Mouse (Mus musculus) midbrain, embryonic 11.5 days (tissue): ENCODE data around the gene Gm525. TPM values are rescaled to one million over a fixed set of nuclear protein-coding genes. Genes with fewer than 3 reads are reported as not detected.

ENCODE experiments used
- ATAC-seq: fragments of 200-750 bp; cut with Nextera tagmentation; 2 replicates; pipeline ENCODE4 v1.8.0; 2017; ENCODE audit warnings: moderate TSS enrichment, moderate library complexity; ENCODE audit not compliant: low FRiP score
- DNase-seq: peaks from one replicate; pipeline ENCODE4 v3.0.0; 2015; ENCODE audit warnings: low spot score; ENCODE audit errors: missing footprints
- H3K27ac ChIP-seq: fragments of 300-500 bp; sonication (generic); 2 replicates; pipeline ENCODE4 v1.5.1; 2014; ENCODE audit warnings: low read depth, low read length
- H3K27me3 ChIP-seq: fragments of 300-500 bp; sonication (generic); 2 replicates; pipeline ENCODE4 v1.6.1; 2014; ENCODE audit warnings: mild to moderate bottlenecking, low read length, moderate library complexity, mixed read lengths; ENCODE audit not compliant: control insufficient read depth, insufficient read depth
- H3K36me3 ChIP-seq: fragments of 300-500 bp; sonication (generic); 2 replicates; pipeline ENCODE4 v1.6.1; 2014; ENCODE audit warnings: mild to moderate bottlenecking, low read length, moderate library complexity, mixed read lengths; ENCODE audit not compliant: control insufficient read depth, insufficient read depth
- H3K4me1 ChIP-seq: fragments of 300-500 bp; sonication (generic); 2 replicates; pipeline ENCODE4 v1.6.1; 2014; ENCODE audit warnings: low read length; ENCODE audit not compliant: control insufficient read depth, insufficient read depth
- H3K4me2 ChIP-seq: fragments of 300-500 bp; sonication (generic); 2 replicates; pipeline ENCODE4 v1.6.1; 2014; ENCODE audit warnings: mild to moderate bottlenecking, moderate library complexity
- H3K4me3 ChIP-seq: fragments of 300-500 bp; sonication (generic); 2 replicates; pipeline ENCODE4 v1.5.1; 2014; ENCODE audit warnings: low read depth, low read length
- H3K9ac ChIP-seq: fragments of 300-500 bp; sonication (generic); 2 replicates; pipeline ENCODE4 v1.6.1; 2014; ENCODE audit warnings: low read length
- H3K9me3 ChIP-seq: fragments of 300-500 bp; sonication (generic); 2 replicates; pipeline ENCODE4 v1.6.1; 2016; ENCODE audit warnings: low read length; ENCODE audit not compliant: control insufficient read depth
- WGBS: fragments of 180-500 bp; shearing (Covaris S2); extraction: QIAGEN DNeasy Blood & Tissue Kit; methylation state at CpG from one replicate; pipeline ENCODE4 v1.1.7; 2014; 5-methylcytosine and 5-hydroxymethylcytosine counted together
- polyA plus RNA-seq: library from polyadenylated mRNA; unstranded; fragments of >200 nt; fragmentation: Nextera tagmentation; extraction: Ambion mirVana; gene quantifications from 2 replicates; pipeline ENCODE4 v1.2.1, GENCODE M21; 2014

Gene Gm525
- polyA plus RNA-seq, 1 experiment from 2014 or later: not detected

DNA sequence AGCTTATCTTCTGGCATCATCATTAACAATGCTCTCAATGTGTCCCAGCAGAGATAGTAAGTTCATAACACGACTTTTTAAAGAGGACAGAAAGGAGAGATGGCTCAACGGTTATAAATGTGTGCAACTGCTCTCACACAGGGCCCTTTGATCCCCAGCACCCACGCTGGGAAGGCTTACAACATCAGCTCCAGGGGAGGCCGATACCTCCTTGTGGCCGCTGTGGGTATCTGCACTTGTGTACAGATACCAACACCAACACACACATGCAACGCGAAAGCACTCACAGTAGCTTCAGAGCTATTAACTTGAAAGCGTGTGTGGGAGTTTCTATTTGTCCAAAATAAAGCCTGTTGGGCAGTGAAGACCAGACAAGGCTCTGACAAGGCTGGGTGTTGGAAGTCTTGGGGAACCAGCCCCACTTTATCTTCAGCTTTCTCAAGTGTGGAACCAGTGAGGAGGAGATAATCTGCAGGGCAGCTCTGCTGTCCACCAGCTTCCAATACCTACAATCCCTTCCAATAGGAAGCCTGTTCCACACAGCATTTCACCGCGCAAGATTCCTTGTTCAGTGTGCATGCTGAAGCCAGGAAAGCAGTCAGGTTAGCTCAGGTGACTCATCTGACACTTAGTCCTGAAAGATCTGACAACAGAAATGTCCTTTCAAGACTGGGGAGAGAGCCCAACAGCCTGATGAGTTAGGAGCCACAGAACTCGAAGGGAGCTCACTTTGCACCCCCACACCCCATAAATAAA, 14.9 kb upstream of the Gm525 start:
- H3K4me2 ChIP-seq: peak overlapping the region; percentile 92
- H3K27me3 ChIP-seq: no peaks in the 10 kb centered on the region
- DNase-seq (no peak), ATAC-seq (no peak)
- no peaks in the 10 kb centered on the region for H3K9me3 ChIP-seq
- no peaks in the 10 kb centered on the region for H3K36me3 ChIP-seq
- no peak overlapping the region; the same call in 1 of the 2 replicates for H3K9ac ChIP-seq
- H3K27ac ChIP-seq: no peak overlapping the region
- H3K4me1 ChIP-seq: peaks cover 18% of the 10 kb centered on the region
- 80% methylated on average over 11 of the region's 11 CpGs for WGBS
- H3K4me3 ChIP-seq: no peak overlapping the region; the same call in 1 of the 2 replicates

DNA sequence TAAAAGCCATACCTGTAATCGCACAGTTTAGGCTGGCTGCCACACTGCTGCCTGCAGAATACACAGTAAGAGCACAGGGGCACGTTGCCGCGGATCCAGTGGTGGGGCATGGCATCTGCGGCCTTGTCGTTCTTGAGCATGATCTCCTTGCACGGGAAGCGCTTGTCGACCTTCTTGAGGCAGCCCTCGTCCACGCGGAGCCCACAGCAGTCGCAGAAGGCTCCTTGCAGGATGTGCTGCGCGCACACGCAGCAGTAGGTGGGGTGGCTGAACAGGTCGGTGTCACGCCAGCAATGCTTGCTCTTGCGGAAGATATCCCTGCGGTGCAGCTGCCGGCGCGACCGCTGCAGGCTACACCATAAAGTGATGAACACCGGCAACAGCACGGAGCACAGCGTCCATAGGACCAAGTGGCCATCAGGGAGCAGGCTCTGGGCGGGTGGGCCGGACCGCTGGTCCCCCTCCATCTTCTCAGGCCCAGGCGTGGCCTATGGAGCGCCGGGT, 13.7 kb upstream of the Gm525 start:
- peak overlapping the region; percentile 60 for H3K4me3 ChIP-seq
- ATAC-seq: peak; percentile 78; the same call in 1 of the 2 replicates
- H3K9ac ChIP-seq: peak overlapping the region; percentile 67
- WGBS: 2% methylated on average over 33 of the region's 33 CpGs
- DNase-seq: peak; percentile 96
- peaks cover 18% of the 10 kb centered on the region for H3K4me1 ChIP-seq
- no peaks in the 10 kb centered on the region for H3K27me3 ChIP-seq
- no peaks in the 10 kb centered on the region for H3K36me3 ChIP-seq
- no peaks in the 10 kb centered on the region for H3K9me3 ChIP-seq
- peak overlapping the region; percentile 92 for H3K4me2 ChIP-seq
- no peak overlapping the region for H3K27ac ChIP-seq

- Histone ChIP-seq H3K36me3 (no peaks in the 10 kb centered on the region), H3K4me2 (peak overlapping the region; percentile 92), H3K4me3 (peak overlapping the region; percentile 60), H3K4me1 (peaks cover 18% of the 10 kb centered on the region), H3K9ac (peak overlapping the region; percentile 67), H3K27me3 (no peaks in the 10 kb centered on the region), H3K9me3 (no peaks in the 10 kb centered on the region), H3K27ac (no peak overlapping the region)
- peak; percentile 96 for ATAC-seq
- under 1% methylated on average over 63 of the region's 63 CpGs for WGBS
- peak; percentile 97 for DNase-seq
Measured at GRCm38 (mm10) chr11:89060423-89061089, 13.1 kb upstream of the Gm525 start.

- DNase-seq: no peak
- Histone ChIP-seq H3K9me3 (no peaks in the 10 kb centered on the region), H3K4me2 (no peak overlapping the region), H3K27me3 (no peaks in the 10 kb centered on the region), H3K4me3 (no peak overlapping the region), H3K36me3 (no peaks in the 10 kb centered on the region), H3K27ac (no peak overlapping the region), H3K9ac (no peak overlapping the region), H3K4me1 (peaks cover 18% of the 10 kb centered on the region)
- 94% methylated on average over 7 of the region's 7 CpGs for WGBS
- no peak for ATAC-seq
Measured at GRCm38 (mm10) chr11:89061362-89061761, 12.3 kb upstream of the Gm525 start.

DNA sequence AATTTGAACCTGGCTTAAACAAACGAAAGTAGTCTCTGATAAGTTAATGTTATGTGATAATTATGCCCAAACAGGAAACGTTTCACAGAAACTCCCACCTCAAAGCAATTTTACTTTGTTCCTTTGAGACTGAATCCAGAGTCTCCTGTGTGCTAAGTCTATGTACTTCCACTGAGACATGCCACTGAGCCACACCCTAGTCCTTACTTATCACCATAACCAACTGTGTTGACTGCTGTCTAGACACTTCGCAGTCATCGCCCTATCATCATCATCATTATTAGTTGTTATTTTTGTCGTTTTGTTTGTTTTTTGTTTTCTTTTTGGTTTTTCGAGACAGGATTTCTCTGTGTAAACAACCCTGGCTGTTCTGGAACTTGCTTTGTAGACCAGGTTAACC, 9.3 kb upstream of the Gm525 start:
- no peak for DNase-seq
- no peak for ATAC-seq
- Histone ChIP-seq H3K27me3 (no peaks in the 10 kb centered on the region), H3K4me1 (peaks cover 9% of the 10 kb centered on the region), H3K27ac (no peak overlapping the region), H3K9ac (no peak overlapping the region), H3K4me3 (no peak overlapping the region), H3K36me3 (no peaks in the 10 kb centered on the region), H3K4me2 (no peak overlapping the region), H3K9me3 (no peaks in the 10 kb centered on the region)
- WGBS: 86% methylated on average over 6 of the region's 6 CpGs

DNA sequence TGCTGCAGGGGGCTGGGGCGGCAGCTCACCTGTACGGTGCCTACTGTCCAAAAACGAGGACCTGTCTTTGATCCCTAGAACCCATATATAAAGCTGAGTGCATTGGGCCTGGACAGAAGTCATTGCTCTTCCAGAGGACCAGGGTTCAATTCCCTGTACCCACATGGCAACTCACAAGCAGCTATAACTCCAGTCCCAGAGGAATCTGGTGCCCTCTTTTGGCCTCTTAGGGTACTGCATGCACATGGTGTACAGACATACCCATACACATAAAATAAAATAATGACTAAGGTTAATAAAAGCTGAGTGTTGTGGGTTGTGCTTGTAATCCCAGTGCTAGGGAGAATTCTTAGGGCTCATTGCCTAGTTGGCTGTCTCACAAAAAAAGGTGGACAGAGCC, 8.3 kb upstream of the Gm525 start:
- H3K36me3 ChIP-seq: no peaks in the 10 kb centered on the region
- H3K4me2 ChIP-seq: no peak overlapping the region
- no peaks in the 10 kb centered on the region for H3K27me3 ChIP-seq
- H3K4me3 ChIP-seq: no peak overlapping the region
- H3K9me3 ChIP-seq: no peaks in the 10 kb centered on the region
- H3K9ac ChIP-seq: no peak overlapping the region
- ATAC-seq (no peak), DNase-seq (no peak)
- H3K4me1 ChIP-seq: 0 out of 2 replicates have a peak, but pooled peaks cover 2% of the 10 kb centered on the region
- 98% methylated on average over 3 of the region's 3 CpGs for WGBS
- H3K27ac ChIP-seq: no peak overlapping the region

GRCm38 (mm10) chr11:89066126-89066525, 7.5 kb upstream of the Gm525 start:
- Histone ChIP-seq H3K27ac (no peak overlapping the region), H3K27me3 (no peaks in the 10 kb centered on the region), H3K4me2 (no peak overlapping the region), H3K9ac (no peak overlapping the region), H3K9me3 (no peaks in the 10 kb centered on the region), H3K4me3 (no peak overlapping the region), H3K36me3 (no peaks in the 10 kb centered on the region), H3K4me1 (no peaks in the 10 kb centered on the region)
- 82% methylated on average over 6 of the region's 6 CpGs for WGBS
- ATAC-seq: no peak
- no peak for DNase-seq

- WGBS: 89% methylated on average over 1 of the region's 1 CpGs
- H3K27ac ChIP-seq: no peak within 1 kb of the TSS
- no peaks in the 10 kb centered on the region for H3K36me3 ChIP-seq
- H3K27me3 ChIP-seq: no peaks in the 10 kb centered on the region
- H3K9me3 ChIP-seq: no peaks in the 10 kb centered on the region
- H3K4me1 ChIP-seq: no peaks in the 10 kb centered on the region
- no peak for DNase-seq
- ATAC-seq: no peak
- no peak within 1 kb of the TSS for H3K4me2 ChIP-seq
- no peak within 1 kb of the TSS for H3K9ac ChIP-seq
- no peak within 1 kb of the TSS for H3K4me3 ChIP-seq
Measured at GRCm38 (mm10) chr11:89066750-89067149, 6.9 kb upstream of the Gm525 start, which contains the start of gene Dgke. Dgke (minus strand) TSS chr11:89066850.

GRCm38 (mm10) chr11:89067301-89067822, 6.3 kb upstream of the Gm525 start:
- Histone ChIP-seq H3K36me3 (no peaks in the 10 kb centered on the region), H3K4me2 (no peak overlapping the region), H3K27me3 (no peaks in the 10 kb centered on the region), H3K4me3 (no peak overlapping the region), H3K9me3 (no peaks in the 10 kb centered on the region), H3K9ac (no peak overlapping the region), H3K27ac (no peak overlapping the region), H3K4me1 (no peaks in the 10 kb centered on the region)
- no peak for DNase-seq
- 76% methylated on average over 6 of the region's 6 CpGs for WGBS
- ATAC-seq: no peak
